Mouse (Mus musculus): ENCODE results near the gene Prrg3. TPM values are rescaled to one million over a fixed set of nuclear protein-coding genes. Genes with fewer than 3 reads are reported as not detected.
"Not testable (repeated sequence)": the region's sequence is repeated elsewhere in the genome, so short reads cannot be mapped to it uniquely, and the experiment has no call there.

The Prrg3 gene
- 98.5 and 175 TPM in 2 replicates for polyA plus RNA-seq (2012; rRNA removed)

GRCm38 (mm10) chrX:71962073-71963051 lies at the start of gene Prrg3:
Prrg3 (plus strand) TSS chrX:71962624.
- no peak for DNase-seq (ENCODE audit: low read depth)

- no peak for DNase-seq (ENCODE audit: low read depth)
These were observed 15.8 kb upstream of the Prrg3 start for GRCm38 (mm10) chrX:71946631-71947030.

- DNase-seq (ENCODE audit: low read depth): no peak
These were observed 4.1 kb upstream of the Prrg3 start for GRCm38 (mm10) chrX:71958366-71958765.

DNA sequence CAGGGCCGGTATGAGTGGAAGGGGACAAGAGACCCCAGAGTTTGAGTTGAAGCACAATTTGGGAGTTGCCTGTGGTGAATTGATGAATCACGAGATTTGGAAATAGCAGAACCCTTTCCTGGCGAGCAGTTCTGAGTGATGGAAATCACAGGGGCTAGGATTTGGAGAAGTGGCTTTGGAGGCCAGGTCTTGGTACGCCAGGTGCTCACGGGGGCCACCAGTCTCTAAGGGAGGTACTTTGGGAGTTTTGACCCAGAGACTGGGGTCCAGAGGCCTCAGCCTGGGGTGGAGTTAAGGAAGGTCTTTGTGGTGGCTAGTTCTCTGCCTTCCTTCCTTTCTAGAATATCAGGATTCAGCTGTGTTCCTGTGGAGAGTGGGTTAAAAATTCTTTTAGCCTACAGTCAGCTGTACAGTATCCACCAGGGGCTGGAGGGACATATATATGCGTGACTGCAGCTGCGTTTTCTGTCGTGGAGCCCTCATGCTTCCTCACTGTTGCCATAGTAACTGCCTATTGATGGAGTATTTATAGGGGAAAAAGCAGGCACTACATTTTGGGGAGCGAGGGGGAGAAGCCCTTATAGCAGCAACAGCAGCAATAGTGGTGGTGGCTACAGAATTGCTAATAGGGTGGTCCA lies 970 bp downstream of the Prrg3 start:
- no peak for DNase-seq (ENCODE audit: low read depth)

DNA sequence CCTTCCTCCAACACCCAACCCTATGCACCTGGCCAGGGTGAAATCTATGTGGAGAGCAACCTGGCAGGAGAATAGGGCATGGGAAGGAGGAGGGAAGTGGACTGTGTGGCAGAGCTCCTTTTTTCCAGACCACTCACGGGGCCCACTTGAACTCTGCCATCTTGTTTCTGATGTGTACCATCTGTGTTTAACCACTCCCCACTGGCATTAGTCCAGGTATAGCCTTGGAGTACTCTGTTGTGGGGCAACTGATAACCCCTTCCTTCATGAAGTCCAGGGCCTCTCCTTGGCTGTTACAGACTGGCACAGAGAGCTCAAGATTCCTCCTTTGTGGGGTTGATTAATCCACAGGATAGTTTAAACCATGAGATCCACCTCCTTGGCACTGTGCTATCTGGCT lies 5.8 kb downstream of the Prrg3 start:
- no peak for DNase-seq (ENCODE audit: low read depth)

DNA sequence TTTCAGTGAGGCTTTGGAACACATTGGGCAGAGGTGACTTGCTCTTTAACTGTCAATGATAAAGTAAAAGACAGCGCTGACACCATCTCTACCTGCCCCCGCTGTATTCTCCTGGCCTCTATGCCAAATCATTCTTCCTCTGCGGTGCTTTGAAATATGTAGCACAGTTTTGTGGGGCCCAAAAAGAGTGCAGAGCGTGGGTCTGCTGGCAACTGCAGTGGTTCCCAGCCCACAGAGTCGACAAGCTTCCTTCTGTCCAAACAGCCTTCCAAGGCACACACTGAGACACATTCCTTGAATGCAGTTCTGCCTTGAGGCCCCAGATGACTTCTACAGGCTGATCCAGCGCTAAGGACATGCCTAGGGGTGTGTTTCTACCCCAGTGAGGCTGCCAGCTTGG lies 6.4 kb downstream of the Prrg3 start:
- DNase-seq (ENCODE audit: low read depth): no peak

DNA sequence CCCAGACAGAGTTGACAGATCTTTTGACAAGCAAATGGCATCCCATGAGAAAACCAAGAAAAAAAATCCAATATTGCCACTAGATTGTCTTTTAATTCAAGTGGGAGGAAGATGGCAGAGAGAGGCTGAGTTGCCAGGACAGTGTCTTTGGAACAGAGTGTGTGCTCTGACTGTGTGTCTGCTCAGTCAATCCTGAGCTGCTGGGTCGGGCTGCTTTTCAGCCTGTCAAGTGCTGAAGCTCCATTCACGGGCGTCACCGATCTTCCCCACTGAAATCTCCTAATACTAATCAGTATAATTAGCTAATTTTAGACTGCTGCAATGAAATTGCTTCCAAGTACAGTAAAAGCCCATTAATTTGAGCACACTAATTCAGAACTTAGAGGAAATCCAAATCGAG lies 8.9 kb downstream of the Prrg3 start:
- no peak for DNase-seq (ENCODE audit: low read depth)

GRCm38 (mm10) chrX:71972686-71973085 lies 10.3 kb downstream of the Prrg3 start, which contains the start of gene Fate1:
Fate1 (plus strand) TSS chrX:71972986.
- no peak for DNase-seq (ENCODE audit: low read depth)

DNA sequence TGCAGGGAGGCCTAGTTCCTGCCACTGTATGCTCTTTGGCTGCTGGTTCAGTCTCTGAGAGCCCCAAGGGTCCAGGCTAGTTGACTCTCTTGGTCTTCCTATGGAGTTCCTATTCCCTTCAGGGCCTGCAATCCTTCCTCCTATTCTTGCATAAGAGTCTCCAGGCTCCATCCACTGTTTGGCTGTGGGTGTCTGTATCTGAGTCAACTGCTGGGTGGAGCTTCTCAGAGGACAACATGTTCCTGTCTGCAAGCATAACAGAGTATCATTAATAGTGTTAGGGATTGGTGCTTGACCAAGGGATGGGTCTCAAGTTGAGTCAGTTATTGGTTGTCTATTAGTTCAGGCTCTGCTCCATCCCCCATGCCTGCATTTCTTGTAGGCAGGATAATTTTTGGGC lies 15.3 kb downstream of the Prrg3 start:
- not testable (repeated sequence) for DNase-seq (ENCODE audit: low read depth)

DNA sequence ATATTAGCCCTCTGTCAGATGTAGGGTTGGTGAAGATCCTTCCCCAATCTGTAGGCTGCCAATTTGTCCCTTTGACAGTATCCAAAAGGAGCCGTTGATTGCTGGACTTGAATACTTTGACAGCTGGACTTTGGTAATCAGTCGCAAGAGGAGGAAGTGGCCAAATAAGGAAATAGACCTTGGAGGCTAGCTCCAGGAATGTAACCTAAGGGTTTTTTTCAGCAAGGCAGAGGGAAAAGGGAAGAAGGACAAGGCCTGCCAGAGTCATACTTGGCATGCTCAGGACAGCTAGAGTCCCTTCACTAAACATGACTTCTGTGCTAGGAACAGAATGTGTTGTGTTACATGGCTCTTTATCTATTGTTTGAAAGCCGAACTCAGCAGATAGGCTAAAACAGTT lies 18.0 kb downstream of the Prrg3 start:
- DNase-seq (ENCODE audit: low read depth): no peak

DNA sequence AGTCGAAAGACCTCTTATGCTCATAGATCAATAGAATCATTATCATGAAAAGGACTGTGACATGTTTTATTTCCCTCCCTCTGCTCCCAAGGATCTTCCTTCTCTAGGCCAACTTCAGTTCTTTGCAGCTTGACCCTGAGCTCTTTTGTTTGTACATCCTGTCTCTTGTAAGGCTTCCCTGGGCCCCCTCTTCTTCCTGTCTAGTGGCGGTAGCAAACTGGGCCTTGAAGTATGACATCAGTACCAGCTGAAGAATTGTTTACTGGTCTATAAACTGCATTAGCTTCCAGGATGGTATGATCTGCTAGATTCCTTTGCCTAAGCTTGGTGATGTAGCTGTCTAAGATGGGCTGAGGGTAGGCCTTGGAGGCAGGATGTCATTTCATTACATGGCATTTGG lies 18.9 kb downstream of the Prrg3 start:
- no peak for DNase-seq (ENCODE audit: low read depth)

- no peak for DNase-seq (ENCODE audit: low read depth)
These were observed 20.8 kb downstream of the Prrg3 start for GRCm38 (mm10) chrX:71983205-71983604.

DNA sequence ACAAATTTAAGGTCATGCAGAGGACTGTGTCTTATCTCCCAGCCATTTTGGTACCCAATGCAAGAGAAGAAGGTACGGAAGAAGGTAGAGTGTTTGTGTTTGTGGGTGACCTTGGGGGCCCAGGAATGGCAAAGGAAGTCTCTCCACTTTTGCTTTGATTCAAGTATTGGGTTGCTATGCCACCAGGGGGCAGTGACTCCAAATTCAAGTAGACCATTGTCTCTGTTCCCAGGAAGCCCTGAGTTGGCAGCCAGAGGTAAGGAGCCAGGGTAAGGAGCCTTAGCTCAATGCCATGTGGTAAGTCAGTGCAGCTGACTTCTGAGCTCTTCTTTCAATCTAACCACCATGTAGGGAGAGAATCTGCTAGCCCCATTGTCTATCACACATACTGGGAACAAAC lies 21.4 kb downstream of the Prrg3 start:
- no peak for DNase-seq (ENCODE audit: low read depth)

DNA sequence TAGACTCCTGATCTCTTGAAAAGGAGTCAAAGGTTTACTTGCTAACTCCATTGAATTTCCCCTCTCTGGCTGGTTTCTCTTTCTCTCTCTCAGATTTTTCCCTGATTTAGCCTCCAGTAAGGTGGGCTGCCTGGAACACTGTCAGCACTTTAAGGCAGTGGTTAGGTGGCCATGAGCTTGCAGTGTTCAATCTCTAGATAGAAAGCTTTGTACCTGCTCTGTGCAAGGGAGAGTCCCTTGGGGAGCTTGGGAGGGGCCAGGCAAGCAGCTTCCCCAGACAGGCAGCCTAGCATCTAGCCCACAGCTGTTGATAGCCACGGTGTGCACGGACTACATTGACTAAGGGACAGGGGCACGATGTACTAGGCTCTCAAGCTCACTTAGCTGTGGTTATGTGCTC lies 29.1 kb downstream of the Prrg3 start, which contains the start of gene Cnga2:
Gene Cnga2 (plus strand): TSS at position 301 of the 400 bp plus-strand sequence.
- no peak for DNase-seq (ENCODE audit: low read depth)

DNA sequence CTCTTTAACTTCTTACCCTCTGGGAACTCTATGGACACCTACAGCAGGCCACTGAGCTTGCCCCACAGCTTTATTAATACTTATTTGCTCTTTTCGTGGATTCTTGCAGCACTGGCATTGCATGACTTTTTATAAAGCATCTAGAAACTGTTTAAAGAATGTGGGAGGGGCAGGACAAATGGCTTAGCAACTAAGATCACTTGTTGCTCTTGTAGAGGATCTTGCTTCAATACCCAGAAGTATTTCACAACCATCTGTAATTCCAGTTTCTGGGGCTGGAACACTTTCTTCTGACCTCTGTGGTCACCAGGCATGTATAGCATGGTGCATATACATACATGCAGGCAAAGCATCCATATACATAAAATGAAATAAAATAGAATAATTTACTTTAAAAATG lies 33.5 kb downstream of the Prrg3 start:
- DNase-seq (ENCODE audit: low read depth): no peak

DNA sequence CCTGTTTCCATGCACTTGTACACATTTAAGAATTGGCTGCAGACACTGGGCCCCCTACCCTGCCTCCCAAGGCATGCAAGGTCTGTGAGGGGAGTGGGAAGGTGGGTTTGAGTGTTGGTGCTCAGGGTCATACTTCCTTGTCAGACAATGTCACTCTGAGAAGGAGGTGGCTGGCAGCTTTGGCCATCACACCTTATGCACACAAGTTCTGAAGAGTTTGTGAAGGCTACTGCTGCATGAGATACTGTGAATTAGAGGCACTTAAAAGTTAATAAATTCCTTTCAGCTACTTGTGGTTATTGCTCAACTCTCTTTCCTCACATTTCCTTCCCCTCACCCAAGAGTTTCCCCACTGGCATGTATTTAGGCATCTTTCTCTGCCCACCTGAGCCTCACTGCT lies 47.5 kb downstream of the Prrg3 start:
- no peak for DNase-seq (ENCODE audit: low read depth)

DNA sequence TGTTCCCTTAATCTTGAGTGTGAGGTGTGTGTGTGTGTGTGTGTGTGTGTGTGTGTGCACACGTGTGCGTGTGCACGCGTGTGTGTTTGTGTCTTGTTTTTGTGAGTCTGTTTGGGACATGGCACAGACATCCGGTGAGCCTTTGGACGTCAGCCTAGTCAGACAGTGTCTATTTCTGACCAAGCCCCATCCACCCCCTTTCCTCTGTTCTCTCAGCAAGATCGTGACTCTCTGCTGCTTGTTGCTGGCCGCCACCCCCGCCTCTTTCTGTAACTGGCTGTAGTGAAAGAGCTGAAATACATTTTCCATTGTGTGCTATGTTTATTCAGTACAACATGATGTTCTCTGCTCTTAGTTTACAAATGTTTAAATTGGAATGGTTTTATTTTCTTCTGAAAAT lies 49.8 kb downstream of the Prrg3 start:
- no peak for DNase-seq (ENCODE audit: low read depth)

GRCm38 (mm10) chrX:72012804-72013203 lies 50.4 kb downstream of the Prrg3 start:
- DNase-seq (ENCODE audit: low read depth): no peak

DNA sequence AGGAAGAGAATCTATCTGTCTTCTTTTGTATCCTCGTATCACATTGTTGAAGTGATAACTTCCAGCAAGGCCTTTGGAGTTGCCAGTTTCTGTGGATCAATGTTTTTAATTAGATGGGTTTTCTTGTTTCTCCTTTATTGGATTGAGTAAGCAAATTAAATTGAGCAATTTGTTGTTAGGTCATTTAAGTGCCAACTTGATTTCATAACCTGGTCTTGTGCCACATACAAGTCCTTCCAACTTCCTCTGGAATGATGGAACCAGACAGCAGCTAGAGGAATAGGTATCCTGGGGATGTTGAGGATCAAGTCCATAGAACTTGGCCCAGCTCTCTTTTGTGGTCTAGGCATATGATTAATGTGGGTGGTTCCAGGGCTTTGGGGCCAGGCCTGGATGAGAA lies 59.8 kb downstream of the Prrg3 start:
- no peak for DNase-seq (ENCODE audit: low read depth)
